Mouse (Mus musculus): ENCODE measurements around the gene Zc3hav1l. TPM values are rescaled to one million over a fixed set of nuclear protein-coding genes. Genes with fewer than 3 reads are reported as not detected.

Gene Zc3hav1l
- polyA plus RNA-seq, 1 experiment from 2014 or later, result 16.4 TPM

DNA sequence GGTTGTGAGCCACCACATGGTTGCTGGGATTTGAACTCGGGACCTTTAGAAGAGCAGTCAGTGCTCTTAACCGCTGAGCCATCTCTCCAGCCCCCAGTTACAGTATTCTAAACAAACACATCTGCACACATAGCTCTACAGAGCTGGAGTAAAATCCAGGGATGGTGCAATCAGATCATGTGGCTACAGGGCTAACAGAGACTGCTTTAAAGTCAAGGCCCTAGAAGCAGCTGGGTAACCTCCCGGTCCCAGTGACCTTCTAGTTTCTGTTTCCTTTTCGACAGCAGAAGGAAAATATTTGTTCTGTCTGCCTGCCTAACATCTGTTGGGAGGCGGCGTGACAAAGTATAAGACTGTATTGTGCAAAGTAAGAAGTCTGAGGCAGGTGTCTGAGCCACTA lies 38.9 kb upstream of the Zc3hav1l start:
- H3K9ac ChIP-seq (ENCODE audit: low read length), result no peak overlapping the region

DNA sequence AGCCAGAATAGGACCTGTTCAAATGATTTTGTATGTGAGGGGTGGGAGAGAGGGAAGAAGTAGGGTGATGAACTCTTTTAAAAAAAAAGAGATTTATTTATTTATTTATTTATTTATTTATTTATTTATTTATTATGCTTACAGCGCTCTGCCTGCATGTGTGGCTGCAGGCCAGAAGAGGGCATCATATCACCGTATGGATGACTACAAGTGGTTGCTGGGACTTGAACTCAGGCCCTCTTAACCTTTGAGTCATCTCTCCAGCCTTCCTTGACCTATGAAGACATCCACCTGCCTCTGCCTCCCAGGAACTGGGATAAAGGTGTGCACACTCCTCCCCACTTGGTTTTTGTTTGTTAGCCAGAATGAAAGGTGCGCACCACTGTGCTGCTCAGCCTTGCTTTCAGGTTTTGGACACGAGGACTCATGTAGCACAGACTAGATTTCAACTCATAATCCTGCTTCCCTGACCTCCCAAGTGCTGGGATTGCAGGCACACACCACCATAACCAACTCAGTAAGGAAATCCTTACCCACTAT lies 38.2 kb upstream of the Zc3hav1l start:
- H3K9me3 ChIP-seq (ENCODE audit: control insufficient read depth, low read length), result no peaks in the 10 kb centered on the region
- DNase-seq (ENCODE audit: low spot score) (no peak), ATAC-seq (replicated peaks; ENCODE audit: low FRiP score) (no peak)
- H3K9ac ChIP-seq (ENCODE audit: low read length), result no peak overlapping the region
- H3K4me2 ChIP-seq (ENCODE audit: low read depth, low read length, severe bottlenecking), result no peak overlapping the region
- H3K4me3 ChIP-seq (ENCODE audit: low read depth, low read length), result no peak overlapping the region
- no peak overlapping the region for H3K27ac ChIP-seq (ENCODE audit: low read depth, low read length)
- H3K36me3 ChIP-seq (ENCODE audit: control insufficient read depth, insufficient read depth, low read length), result no peaks in the 10 kb centered on the region
- H3K4me1 ChIP-seq (replicated peaks; ENCODE audit: control insufficient read depth, insufficient read depth, low read length), result no peaks in the 10 kb centered on the region
- 92% methylated on average over 4 of the region's 4 CpGs for WGBS
- no peaks in the 10 kb centered on the region for H3K27me3 ChIP-seq (ENCODE audit: control insufficient read depth, insufficient read depth, low read length)

More for the DNA sequence above, 38.9 kb upstream of the Zc3hav1l start:
- ATAC-seq (replicated peaks; ENCODE audit: low FRiP score) (no peak), DNase-seq (ENCODE audit: low spot score) (no peak)
- no peaks in the 10 kb centered on the region for H3K27me3 ChIP-seq (ENCODE audit: control insufficient read depth, insufficient read depth, low read length)
- H3K4me2 ChIP-seq (ENCODE audit: low read depth, low read length, severe bottlenecking), result no peak overlapping the region
- H3K9me3 ChIP-seq (ENCODE audit: control insufficient read depth, low read length), result no peaks in the 10 kb centered on the region
- 88% methylated on average over 6 of the region's 6 CpGs for WGBS
- no peak overlapping the region for H3K4me3 ChIP-seq (ENCODE audit: low read depth, low read length)
- H3K36me3 ChIP-seq (ENCODE audit: control insufficient read depth, insufficient read depth, low read length), result no peaks in the 10 kb centered on the region
- no peaks in the 10 kb centered on the region for H3K4me1 ChIP-seq (replicated peaks; ENCODE audit: control insufficient read depth, insufficient read depth, low read length)
- no peak overlapping the region for H3K27ac ChIP-seq (ENCODE audit: low read depth, low read length)

DNA sequence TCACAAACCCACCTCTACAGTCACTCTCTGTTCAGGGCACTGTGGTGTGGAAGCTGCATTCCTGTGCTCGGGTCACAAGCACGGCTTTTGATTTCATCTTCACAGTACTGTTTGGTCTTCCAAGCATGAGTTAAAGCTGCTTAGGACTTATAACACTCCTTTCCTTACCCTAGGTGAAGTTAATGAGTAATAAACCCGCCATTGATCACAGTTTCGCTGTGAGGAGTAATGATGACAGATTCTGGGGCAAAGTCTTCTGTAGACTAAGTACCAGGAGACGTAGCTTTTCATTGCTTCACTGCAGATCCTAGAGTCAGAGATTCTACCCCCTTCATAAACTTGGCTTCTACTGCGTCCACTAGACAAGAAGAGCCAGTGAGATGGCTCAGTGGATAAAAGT lies 36.2 kb upstream of the Zc3hav1l start:
- no peak overlapping the region for H3K4me3 ChIP-seq (ENCODE audit: low read depth, low read length)
- H3K36me3 ChIP-seq (ENCODE audit: control insufficient read depth, insufficient read depth, low read length), result no peaks in the 10 kb centered on the region
- H3K27me3 ChIP-seq (ENCODE audit: control insufficient read depth, insufficient read depth, low read length), result no peaks in the 10 kb centered on the region
- H3K9ac ChIP-seq (ENCODE audit: low read length), result no peak overlapping the region
- no peak for DNase-seq (ENCODE audit: low spot score)
- no peaks in the 10 kb centered on the region for H3K9me3 ChIP-seq (ENCODE audit: control insufficient read depth, low read length)
- WGBS, result 92% methylated on average over 6 of the region's 6 CpGs
- no peak for ATAC-seq (replicated peaks; ENCODE audit: low FRiP score)
- H3K4me1 ChIP-seq (replicated peaks; ENCODE audit: control insufficient read depth, insufficient read depth, low read length), result no peaks in the 10 kb centered on the region
- H3K4me2 ChIP-seq (ENCODE audit: low read depth, low read length, severe bottlenecking), result no peak overlapping the region
- no peak overlapping the region for H3K27ac ChIP-seq (ENCODE audit: low read depth, low read length)

DNA sequence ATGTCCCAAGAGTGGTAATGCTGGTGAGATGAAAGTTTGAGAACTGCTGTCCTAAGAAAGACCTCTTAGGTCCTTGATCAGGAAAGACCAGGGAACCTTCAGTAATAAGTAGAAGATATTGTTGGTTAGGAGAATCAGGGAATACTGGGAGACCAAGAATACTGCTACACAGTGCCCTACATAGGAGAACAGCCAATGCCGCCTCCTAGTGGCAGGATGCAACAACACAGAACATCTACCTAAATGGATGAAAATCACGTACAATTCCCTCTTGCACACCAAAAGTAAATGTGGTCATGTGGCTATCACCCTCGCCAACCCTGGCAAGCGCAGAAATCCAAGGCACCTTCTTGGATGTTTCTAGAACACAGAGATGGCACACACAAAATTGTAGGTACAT lies 27.5 kb upstream of the Zc3hav1l start:
- no peak overlapping the region for H3K4me3 ChIP-seq (ENCODE audit: low read depth, low read length)
- WGBS, result 31% methylated on average over 4 of the region's 4 CpGs
- no peak overlapping the region for H3K9ac ChIP-seq (ENCODE audit: low read length)
- H3K27ac ChIP-seq (ENCODE audit: low read depth, low read length), result no peak overlapping the region
- H3K4me2 ChIP-seq (ENCODE audit: low read depth, low read length, severe bottlenecking), result no peak overlapping the region
- no peaks in the 10 kb centered on the region for H3K9me3 ChIP-seq (ENCODE audit: control insufficient read depth, low read length)
- DNase-seq (ENCODE audit: low spot score) (peak; percentile 78), ATAC-seq (replicated peaks; ENCODE audit: low FRiP score) (no peak; the same call in 1 of the 2 replicates)
- no peaks in the 10 kb centered on the region for H3K36me3 ChIP-seq (ENCODE audit: control insufficient read depth, insufficient read depth, low read length)
- no peaks in the 10 kb centered on the region for H3K4me1 ChIP-seq (replicated peaks; ENCODE audit: control insufficient read depth, insufficient read depth, low read length)
- H3K27me3 ChIP-seq (ENCODE audit: control insufficient read depth, insufficient read depth, low read length), result no peaks in the 10 kb centered on the region

DNA sequence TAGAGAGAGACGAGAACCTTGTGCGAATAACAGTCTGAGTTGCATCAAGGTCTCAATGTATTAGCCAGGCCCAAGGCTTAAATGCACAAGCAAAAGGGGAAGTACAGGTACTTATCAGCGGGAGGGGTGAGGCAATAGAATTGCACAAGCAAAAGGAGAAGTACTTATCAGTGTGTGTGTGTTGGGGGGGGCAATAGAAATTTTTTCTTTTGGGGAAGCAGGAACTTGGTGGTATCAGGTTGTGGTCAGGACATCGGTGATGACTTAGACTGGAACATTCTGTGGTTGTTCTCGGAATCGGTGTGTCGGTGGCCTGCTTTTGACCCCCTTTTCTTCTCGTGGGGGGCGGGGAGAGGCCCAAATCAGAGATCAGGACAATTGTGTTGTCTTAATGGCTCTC lies 21.6 kb upstream of the Zc3hav1l start:
- ATAC-seq (replicated peaks; ENCODE audit: low FRiP score) (no peak), DNase-seq (ENCODE audit: low spot score) (no peak)
- Histone ChIP-seq H3K9ac (ENCODE audit: low read length) (no peak overlapping the region), H3K9me3 (ENCODE audit: control insufficient read depth, low read length) (no peaks in the 10 kb centered on the region), H3K27me3 (ENCODE audit: control insufficient read depth, insufficient read depth, low read length) (no peaks in the 10 kb centered on the region), H3K27ac (ENCODE audit: low read depth, low read length) (no peak overlapping the region), H3K4me3 (ENCODE audit: low read depth, low read length) (no peak overlapping the region), H3K4me2 (ENCODE audit: low read depth, low read length, severe bottlenecking) (no peak overlapping the region), H3K4me1 (replicated peaks; ENCODE audit: control insufficient read depth, insufficient read depth, low read length) (no peaks in the 10 kb centered on the region; the same call in 1 of the 2 replicates), H3K36me3 (ENCODE audit: control insufficient read depth, insufficient read depth, low read length) (no peaks in the 10 kb centered on the region)
- WGBS, result 91% methylated on average over 9 of the region's 9 CpGs

DNA sequence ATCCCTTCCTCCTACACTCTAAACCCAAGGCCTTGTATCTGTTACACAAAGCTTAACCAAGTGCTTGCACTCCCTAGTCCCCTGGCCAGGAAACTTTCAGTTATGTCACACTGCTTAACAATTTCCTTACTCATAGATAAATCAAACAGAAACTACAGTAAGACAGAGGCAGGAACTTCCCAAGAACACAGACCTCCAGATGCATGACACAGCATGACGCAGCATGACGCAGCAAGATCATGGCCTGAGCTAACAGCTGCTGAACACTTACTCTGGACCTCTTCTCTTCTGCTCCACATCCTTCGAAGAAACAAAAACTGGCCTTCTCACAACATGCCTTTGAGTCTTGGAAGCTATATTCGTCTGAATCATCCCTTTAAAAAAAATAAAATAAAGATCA lies 17.0 kb upstream of the Zc3hav1l start:
- Histone ChIP-seq H3K9ac (ENCODE audit: low read length) (no peak overlapping the region), H3K4me3 (ENCODE audit: low read depth, low read length) (no peak overlapping the region), H3K4me1 (replicated peaks; ENCODE audit: control insufficient read depth, insufficient read depth, low read length) (no peaks in the 10 kb centered on the region; the same call in 1 of the 2 replicates), H3K4me2 (ENCODE audit: low read depth, low read length, severe bottlenecking) (no peak overlapping the region), H3K9me3 (ENCODE audit: control insufficient read depth, low read length) (no peaks in the 10 kb centered on the region), H3K36me3 (ENCODE audit: control insufficient read depth, insufficient read depth, low read length) (no peaks in the 10 kb centered on the region), H3K27me3 (ENCODE audit: control insufficient read depth, insufficient read depth, low read length) (no peaks in the 10 kb centered on the region), H3K27ac (ENCODE audit: low read depth, low read length) (no peak overlapping the region)
- DNase-seq (ENCODE audit: low spot score) (no peak), ATAC-seq (replicated peaks; ENCODE audit: low FRiP score) (no peak)
- WGBS, result 88% methylated on average over 4 of the region's 4 CpGs

DNA sequence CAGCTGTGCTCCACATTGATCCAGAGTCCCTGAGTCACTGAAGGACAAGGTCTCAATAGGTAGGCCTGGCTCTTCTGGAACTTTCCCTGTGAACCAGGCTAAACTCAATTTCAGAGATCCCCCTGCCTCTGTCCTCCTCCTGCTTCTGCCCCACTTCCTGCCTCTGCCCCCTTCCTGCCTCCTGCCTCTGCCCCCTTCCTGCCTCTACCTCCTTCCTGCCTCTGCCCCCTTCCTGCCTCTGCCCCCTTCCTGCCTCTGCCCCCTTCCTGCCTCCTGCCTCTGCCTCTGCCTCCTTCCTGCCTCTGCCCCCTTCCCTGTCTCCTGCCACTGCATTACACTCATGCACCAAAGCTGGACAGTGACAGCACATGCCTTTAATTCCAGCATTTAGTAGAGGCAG lies 10.7 kb upstream of the Zc3hav1l start:
- ATAC-seq (replicated peaks; ENCODE audit: low FRiP score), result no peak

DNA sequence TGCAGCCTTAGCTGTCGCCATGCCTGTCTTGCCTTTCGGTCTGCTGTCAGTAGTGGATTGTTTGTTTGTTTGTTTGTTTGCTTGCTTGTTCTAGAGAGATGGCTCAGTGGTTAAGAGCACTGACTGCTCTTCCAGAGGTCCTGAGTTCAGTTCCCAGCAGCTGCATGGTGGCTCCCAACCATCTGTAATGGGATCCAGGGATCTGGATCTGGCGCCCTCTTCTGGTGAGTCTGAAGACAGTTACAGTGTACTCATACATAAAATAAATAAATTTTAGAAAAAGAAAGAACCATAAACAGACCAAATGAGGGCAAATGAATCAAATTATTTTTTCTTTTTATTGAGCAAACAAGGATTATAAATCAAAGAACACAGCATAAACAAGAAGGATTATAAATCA lies 5.9 kb upstream of the Zc3hav1l start:
- Histone ChIP-seq H3K4me2 (ENCODE audit: low read depth, low read length, severe bottlenecking) (no peak overlapping the region), H3K36me3 (ENCODE audit: control insufficient read depth, insufficient read depth, low read length) (no peaks in the 10 kb centered on the region), H3K4me3 (ENCODE audit: low read depth, low read length) (no peak overlapping the region), H3K9me3 (ENCODE audit: control insufficient read depth, low read length) (no peaks in the 10 kb centered on the region; the same call in 1 of the 2 replicates), H3K27me3 (ENCODE audit: control insufficient read depth, insufficient read depth, low read length) (no peaks in the 10 kb centered on the region), H3K4me1 (replicated peaks; ENCODE audit: control insufficient read depth, insufficient read depth, low read length) (no peaks in the 10 kb centered on the region), H3K27ac (ENCODE audit: low read depth, low read length) (no peak overlapping the region), H3K9ac (ENCODE audit: low read length) (no peak overlapping the region)
- DNase-seq (ENCODE audit: low spot score) (no peak), ATAC-seq (replicated peaks; ENCODE audit: low FRiP score) (no peak)
- WGBS, result 78% methylated on average over 3 of the region's 3 CpGs

More for the DNA sequence above, 10.7 kb upstream of the Zc3hav1l start:
- H3K4me2 ChIP-seq (ENCODE audit: low read depth, low read length, severe bottlenecking), result no peak overlapping the region
- no peaks in the 10 kb centered on the region for H3K4me1 ChIP-seq (replicated peaks; ENCODE audit: control insufficient read depth, insufficient read depth, low read length)
- H3K4me3 ChIP-seq (ENCODE audit: low read depth, low read length), result no peak overlapping the region
- no peak overlapping the region for H3K9ac ChIP-seq (ENCODE audit: low read length)
- no peaks in the 10 kb centered on the region for H3K27me3 ChIP-seq (ENCODE audit: control insufficient read depth, insufficient read depth, low read length)
- H3K9me3 ChIP-seq (ENCODE audit: control insufficient read depth, low read length), result no peaks in the 10 kb centered on the region; the same call in 1 of the 2 replicates
- H3K36me3 ChIP-seq (ENCODE audit: control insufficient read depth, insufficient read depth, low read length), result no peaks in the 10 kb centered on the region
- DNase-seq (ENCODE audit: low spot score), result no peak
- H3K27ac ChIP-seq (ENCODE audit: low read depth, low read length), result no peak overlapping the region

DNA sequence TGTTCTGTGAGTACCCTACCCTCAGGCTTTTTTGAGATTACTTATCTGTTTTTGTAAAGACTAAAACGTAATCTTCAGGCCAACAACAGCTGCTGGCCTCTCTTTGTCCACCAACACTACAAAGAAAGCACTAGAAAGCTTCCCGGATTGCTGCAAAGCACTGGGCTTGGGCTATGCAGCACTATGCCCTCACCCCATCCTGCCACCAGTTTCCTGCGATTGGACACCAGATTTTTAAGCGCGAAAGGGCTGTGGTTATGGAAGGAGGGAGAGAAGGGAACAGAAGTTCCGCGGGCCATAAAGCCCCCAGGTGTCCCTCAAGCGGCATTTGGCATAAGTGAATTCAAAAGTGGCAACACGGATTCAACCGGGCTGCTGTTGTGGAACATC lies 818 bp downstream of the Zc3hav1l start:
- DNase-seq (ENCODE audit: low spot score), result peak; percentile 72
- ATAC-seq (replicated peaks; ENCODE audit: low FRiP score), result peak; percentile 45
- Histone ChIP-seq H3K4me2 (ENCODE audit: low read depth, low read length, severe bottlenecking) (peak overlapping the region; percentile 84), H3K9me3 (ENCODE audit: control insufficient read depth, low read length) (no peaks in the 10 kb centered on the region), H3K4me3 (ENCODE audit: low read depth, low read length) (peak overlapping the region; percentile 60), H3K27ac (ENCODE audit: low read depth, low read length) (peak overlapping the region; percentile 86), H3K36me3 (ENCODE audit: control insufficient read depth, insufficient read depth, low read length) (peaks cover 8% of the 10 kb centered on the region; the same call in 1 of the 2 replicates), H3K27me3 (ENCODE audit: control insufficient read depth, insufficient read depth, low read length) (peaks cover 9% of the 10 kb centered on the region; the same call in 1 of the 2 replicates), H3K9ac (ENCODE audit: low read length) (peak overlapping the region; percentile 98), H3K4me1 (replicated peaks; ENCODE audit: control insufficient read depth, insufficient read depth, low read length) (peaks cover 2% of the 10 kb centered on the region; the same call in 1 of the 2 replicates)
- WGBS, result 2% methylated on average over 10 of the region's 10 CpGs
